Mouse (Mus musculus): ENCODE results near the gene Pabpc5.

The Pabpc5 gene

GRCm38 (mm10) chrX:119927081-119927571, at the start of gene Pabpc5:
TSS of gene Pabpc5 (plus strand) at chrX:119927196.
- peak; percentile 64 to 72 for DNase-seq (ENCODE audit: low spot score in 2 of 2)

- DNase-seq (ENCODE audit: low spot score in 2 of 2) = no peak
These were observed 39.9 kb upstream of the Pabpc5 start for GRCm38 (mm10) chrX:119886957-119887593.

GRCm38 (mm10) chrX:119888326-119888920, 38.6 kb upstream of the Pabpc5 start:
- no peak for DNase-seq (ENCODE audit: low spot score in 2 of 2)

- DNase-seq (ENCODE audit: low spot score in 2 of 2) = no peak
These were observed 856 bp downstream of the Pabpc5 start for GRCm38 (mm10) chrX:119927852-119928251.

All from right cerebral cortex, adult 2 months (tissue).